Comparison of ENCODE assay signal across 8 mouse cellular contexts in genomic region chr7:113377875-113378658, GRCm38 (mm10). TPM values are rescaled to one million over a fixed set of nuclear protein-coding genes. Genes with fewer than 3 reads are reported as not detected.
A peak's percentile ranks its signal among the peaks of the same experiment; 100 is the strongest.
DNase-seq lines count a peak whose midpoint lies in the region; ATAC-seq and TF ChIP-seq lines count a peak whose summit lies in the region.

No protein-coding gene starts in this region.

- H3K9ac ChIP-seq in lung, embryonic 16.5 days (ENCODE audit: low read length) = no peak overlapping the region

- peak; percentile 78; the same call in 1 of the 2 replicates for TF ChIP-seq CTCF in cerebellum, adult 2 months (IDR thresholded peaks at IDR 0.05; ENCODE audit: borderline replicate concordance, insufficient read depth, low read depth, low read length)

- H3K27me3 ChIP-seq in cerebellum, adult 2 months (ENCODE audit: control insufficient read depth, insufficient read depth, low read length) = no peaks in the 10 kb centered on the region
- no peaks in the 10 kb centered on the region for H3K27me3 ChIP-seq in lung, embryonic 16.5 days (ENCODE audit: control insufficient read depth, insufficient read depth, low read depth, low read length)

- DNase-seq in MN1 (ENCODE audit: low spot score) = peak; percentile 90
- DNase-seq in cerebellum, adult 2 months = peak; percentile 40 to 67
- peak; percentile 81 for DNase-seq in forelimb bud, embryonic 11.5 days (ENCODE audit: low read depth, low spot score)
- DNase-seq in layer of hippocampus, adult 8-10 months (ENCODE audit: low spot score in 2 of 2) = peak; percentile 49 to 55
- peak; percentile 45 for DNase-seq in ovary, postnatal 36 days (ENCODE audit: low spot score)
- peak; percentile 57 to 67 for DNase-seq in thymus, postnatal 36 days

- 24% methylated on average over 7 of the region's 7 CpGs for WGBS in cerebellum, adult 2 months
- 16% methylated on average over 7 of the region's 7 CpGs for WGBS in lung, embryonic 16.5 days

- H3K4me3 ChIP-seq in cerebellum, adult 2 months (replicated peaks; ENCODE audit: insufficient read depth, low read depth, low read length) = no peak overlapping the region
- no peak overlapping the region for H3K4me3 ChIP-seq in lung, embryonic 16.5 days (ENCODE audit: low read length)

- no peaks in the 10 kb centered on the region for H3K36me3 ChIP-seq in lung, embryonic 16.5 days (ENCODE audit: control insufficient read depth, insufficient read depth, low read length)

- no peak overlapping the region for H3K27ac ChIP-seq in cerebellum, adult 2 months (ENCODE audit: insufficient read depth, low read length)
- no peak overlapping the region for H3K27ac ChIP-seq in lung, embryonic 16.5 days (ENCODE audit: low read length)

- H3K9me3 ChIP-seq in lung, embryonic 16.5 days (ENCODE audit: control insufficient read depth, low read length) = no peaks in the 10 kb centered on the region

- peak; percentile 98 to 99 for ATAC-seq in hematopoietic stem cell, adult 5-6 weeks (replicated peaks in 1 of 2; ENCODE audit: insufficient read depth in 1 of 2, low FRiP score in 2 of 2, low TSS enrichment in 1 of 2, low read depth in 1 of 2, poor library complexity in 2 of 2, severe bottlenecking in 2 of 2)
- ATAC-seq in lung, embryonic 16.5 days (ENCODE audit: low read depth) = peak; percentile 94

- no peak for TF ChIP-seq POLR2A in cerebellum, adult 2 months (IDR thresholded peaks at IDR 0.05; ENCODE audit: borderline replicate concordance, insufficient read depth, low read length)

- no peaks in the 10 kb centered on the region for H3K4me1 ChIP-seq in cerebellum, adult 2 months (ENCODE audit: control insufficient read depth, insufficient read depth, low read length)
- peaks cover 2% of the 10 kb centered on the region; the same call in 1 of the 2 replicates for H3K4me1 ChIP-seq in lung, embryonic 16.5 days (replicated peaks; ENCODE audit: control insufficient read depth, insufficient read depth, low read length)

- H3K4me2 ChIP-seq in lung, embryonic 16.5 days (ENCODE audit: low read depth, low read length) = peak overlapping the region; percentile 1; the same call in 1 of the 2 replicates

RNA-seq across cellular contexts. Expression of gene Btbd10, which starts 8.9 kb away (rescaled TPM):
- 52.9 and 55.3 TPM in 2 replicates for polyA plus RNA-seq in cerebellum, adult 2 months (2012; rRNA removed)
- 27.8 and 31.7 TPM in 2 replicates for total RNA-seq in hematopoietic stem cell, adult 5-6 weeks (2017)
- total RNA-seq in layer of hippocampus, adult 8-10 months (2022) = 10 to 100 TPM; 58.7 to 63.6 (median 62.2) TPM
- 23.0 and 24.8 TPM in 2 replicates for polyA plus RNA-seq in lung, embryonic 16.5 days (2015; fragmentation: Nextera tagmentation; extraction: Ambion mirVana)

RNA-seq across cellular contexts. Expression of gene Pth, which starts 10.3 kb away (rescaled TPM):
- not detected in 2 replicates for polyA plus RNA-seq in cerebellum, adult 2 months (2012; rRNA removed)
- not detected in 2 replicates for total RNA-seq in hematopoietic stem cell, adult 5-6 weeks (2017)
- not detected for total RNA-seq in layer of hippocampus, adult 8-10 months (2022)
- 0.23 TPM in 1 of 2 replicates, not detected in the other for polyA plus RNA-seq in lung, embryonic 16.5 days (2015; fragmentation: Nextera tagmentation; extraction: Ambion mirVana)
